Mouse (Mus musculus): ENCODE measurements around the gene Chek2.

DNA sequence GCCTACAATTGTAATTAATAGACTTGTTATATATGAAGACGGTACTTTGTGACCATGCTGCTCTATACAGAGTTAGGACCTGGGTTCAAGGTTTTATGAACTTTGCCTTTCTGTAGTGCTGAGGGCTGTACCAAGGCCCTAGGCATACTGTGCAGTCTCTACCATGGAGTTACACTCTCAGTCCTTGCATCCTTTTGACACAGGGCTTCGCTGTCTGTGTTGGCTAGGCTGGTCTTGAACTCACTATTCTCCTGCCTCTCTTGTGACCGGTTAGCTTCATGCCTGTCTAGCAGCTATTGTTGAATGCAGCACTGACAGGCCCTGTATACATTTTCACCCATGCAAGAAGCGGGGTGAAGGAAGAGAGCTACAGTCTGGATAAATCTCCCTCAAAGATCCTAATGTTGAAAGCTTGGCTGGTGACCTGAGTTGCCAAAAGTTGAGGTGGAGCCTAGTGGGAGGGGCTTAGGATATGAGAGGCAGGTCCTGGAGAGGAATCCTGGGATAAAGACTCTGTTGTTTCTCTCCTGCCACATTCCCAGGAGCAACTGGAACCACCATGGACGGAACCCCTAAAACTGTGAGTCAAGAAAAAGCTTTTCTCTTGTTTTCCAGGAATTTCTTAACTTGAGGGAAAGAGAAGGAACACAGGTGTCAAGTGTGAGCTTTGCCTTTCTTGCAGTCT is 8.6 kb upstream of the Chek2 start:
- TF ChIP-seq CTCF (IDR thresholded peaks at IDR 0.05; ENCODE audit: low read depth), result no peak
- TF ChIP-seq EP300 (IDR thresholded peaks at IDR 0.05; ENCODE audit: low read depth), result no peak

Data from liver, embryonic 14.5 days (tissue).